Mouse (Mus musculus) megakaryocyte, embryonic 14.5 days (primary cell): Measurements from ENCODE around the gene Brms1. TPM values are rescaled to one million over a fixed set of nuclear protein-coding genes. Genes with fewer than 3 reads are reported as not detected.

Experiments
- H3K27me3 ChIP-seq: replicated peaks from 2 replicates; pipeline ENCODE3; 2012; ENCODE audit warnings: inconsistent platforms
- H3K36me3 ChIP-seq: replicated peaks from 2 replicates; pipeline ENCODE3; 2012; ENCODE audit warnings: low read length, inconsistent platforms, mixed read lengths
- H3K4me1 ChIP-seq: 2 replicates; pipeline ENCODE4 v1.6.1; 2012; ENCODE audit warnings: inconsistent platforms
- H3K4me3 ChIP-seq: replicated peaks from 2 replicates; pipeline ENCODE3; 2012; ENCODE audit warnings: moderate library complexity, mild to moderate bottlenecking, inconsistent platforms
- H3K9me3 ChIP-seq: 2 replicates; pipeline ENCODE4 v1.6.1; 2012; ENCODE audit warnings: inconsistent platforms
- FLI1 ChIP-seq: IDR thresholded peaks from 2 replicates; pipeline ENCODE4 v1.6.1; 2012; ENCODE audit warnings: low read length, inconsistent platforms, mixed read lengths
- GATA1 ChIP-seq: IDR thresholded peaks from 3 replicates; pipeline ENCODE4 v1.6.1; 2012; ENCODE audit warnings: mixed read lengths, low read length, inconsistent platforms, borderline replicate concordance
- polyA plus RNA-seq: library from polyadenylated mRNA; stranded (reverse); fragments of >175 nt; gene quantifications from 2 replicates; pipeline ENCODE4 v1.2.3, GENCODE M21; 2012; ENCODE audit warnings: low replicate concordance; ENCODE audit not compliant: insufficient read depth

Brms1 gene
- polyA plus RNA-seq, 1 experiment = 82.3 TPM

- peaks cover 64% of the 10 kb centered on the region for H3K4me1 ChIP-seq
- TF ChIP-seq FLI1 = no peak
- TF ChIP-seq GATA1 = no peak
- H3K4me3 ChIP-seq = no peak overlapping the region
- H3K36me3 ChIP-seq = no peaks in the 10 kb centered on the region
- H3K9me3 ChIP-seq = no peaks in the 10 kb centered on the region
- H3K27me3 ChIP-seq = peaks cover 25% of the 10 kb centered on the region
Observed at GRCm38 (mm10) chr19:5060365-5061330, 19.5 kb downstream of the Brms1 start.

GRCm38 (mm10) chr19:5062041-5062440 is 20.9 kb downstream of the Brms1 start:
- no peak for TF ChIP-seq GATA1
- no peak for TF ChIP-seq FLI1
- Histone ChIP-seq H3K4me3 (no peak overlapping the region), H3K27me3 (peaks cover 27% of the 10 kb centered on the region), H3K4me1 (peaks cover 59% of the 10 kb centered on the region), H3K9me3 (no peaks in the 10 kb centered on the region), H3K36me3 (no peaks in the 10 kb centered on the region)

- TF ChIP-seq FLI1 (no peak), GATA1 (no peak)
- peaks cover 31% of the 10 kb centered on the region for H3K27me3 ChIP-seq
- H3K4me1 ChIP-seq = peaks cover 59% of the 10 kb centered on the region
- H3K9me3 ChIP-seq = no peaks in the 10 kb centered on the region
- no peak overlapping the region for H3K4me3 ChIP-seq
- H3K36me3 ChIP-seq = no peaks in the 10 kb centered on the region
Observed at GRCm38 (mm10) chr19:5062446-5062845, 21.3 kb downstream of the Brms1 start.

- no peaks in the 10 kb centered on the region for H3K9me3 ChIP-seq
- H3K4me1 ChIP-seq = peaks cover 48% of the 10 kb centered on the region
- no peaks in the 10 kb centered on the region for H3K36me3 ChIP-seq
- no peak for TF ChIP-seq FLI1
- TF ChIP-seq GATA1 = no peak
- H3K4me3 ChIP-seq = no peak overlapping the region
- peaks cover 58% of the 10 kb centered on the region for H3K27me3 ChIP-seq
Observed at GRCm38 (mm10) chr19:5065104-5065503, 23.9 kb downstream of the Brms1 start.

- Histone ChIP-seq H3K4me1 (peaks cover 46% of the 10 kb centered on the region), H3K27me3 (peaks cover 71% of the 10 kb centered on the region), H3K4me3 (peak overlapping the region; percentile 86), H3K36me3 (no peaks in the 10 kb centered on the region), H3K9me3 (no peaks in the 10 kb centered on the region)
- no peak for TF ChIP-seq GATA1
- TF ChIP-seq FLI1 = no peak
Observed at GRCm38 (mm10) chr19:5067040-5067799, 26.1 kb downstream of the Brms1 start.

- Histone ChIP-seq H3K36me3 (no peaks in the 10 kb centered on the region), H3K27me3 (peaks cover 67% of the 10 kb centered on the region), H3K4me1 (peaks cover 54% of the 10 kb centered on the region), H3K9me3 (no peaks in the 10 kb centered on the region), H3K4me3 (peak within 1 kb of the TSS; percentile 86)
- TF ChIP-seq FLI1 (no peak), GATA1 (no peak)
Observed at GRCm38 (mm10) chr19:5067867-5068569, 26.9 kb downstream of the Brms1 start, which contains the start of gene Cd248. Cd248 (plus strand) TSS chr19:5068078.

- peak overlapping the region; percentile 86 for H3K4me3 ChIP-seq
- no peaks in the 10 kb centered on the region for H3K36me3 ChIP-seq
- TF ChIP-seq FLI1 (no peak), GATA1 (no peak)
- H3K4me1 ChIP-seq = peaks cover 58% of the 10 kb centered on the region
- peaks cover 68% of the 10 kb centered on the region for H3K27me3 ChIP-seq
- H3K9me3 ChIP-seq = no peaks in the 10 kb centered on the region
Observed at GRCm38 (mm10) chr19:5068570-5069234, 27.5 kb downstream of the Brms1 start.

GRCm38 (mm10) chr19:5069486-5069885 is 28.3 kb downstream of the Brms1 start:
- peaks cover 59% of the 10 kb centered on the region for H3K4me1 ChIP-seq
- peaks cover 72% of the 10 kb centered on the region for H3K27me3 ChIP-seq

GRCm38 (mm10) chr19:5069978-5070377 is 28.8 kb downstream of the Brms1 start:
- Histone ChIP-seq H3K4me3 (no peak overlapping the region), H3K4me1 (peaks cover 60% of the 10 kb centered on the region), H3K36me3 (no peaks in the 10 kb centered on the region), H3K27me3 (peaks cover 71% of the 10 kb centered on the region), H3K9me3 (no peaks in the 10 kb centered on the region)
- no peak for TF ChIP-seq FLI1
- TF ChIP-seq GATA1 = no peak

More at GRCm38 (mm10) chr19:5069486-5069885, 28.3 kb downstream of the Brms1 start:
- TF ChIP-seq GATA1 (no peak), FLI1 (no peak)
- no peaks in the 10 kb centered on the region for H3K9me3 ChIP-seq
- no peak overlapping the region for H3K4me3 ChIP-seq
- H3K36me3 ChIP-seq = no peaks in the 10 kb centered on the region
